Mouse (Mus musculus): ENCODE results near the gene AI467606. TPM values are rescaled to one million over a fixed set of nuclear protein-coding genes. Genes with fewer than 3 reads are reported as not detected.

AI467606 gene
- polyA plus RNA-seq, 1 experiment: 2.6 TPM

DNA sequence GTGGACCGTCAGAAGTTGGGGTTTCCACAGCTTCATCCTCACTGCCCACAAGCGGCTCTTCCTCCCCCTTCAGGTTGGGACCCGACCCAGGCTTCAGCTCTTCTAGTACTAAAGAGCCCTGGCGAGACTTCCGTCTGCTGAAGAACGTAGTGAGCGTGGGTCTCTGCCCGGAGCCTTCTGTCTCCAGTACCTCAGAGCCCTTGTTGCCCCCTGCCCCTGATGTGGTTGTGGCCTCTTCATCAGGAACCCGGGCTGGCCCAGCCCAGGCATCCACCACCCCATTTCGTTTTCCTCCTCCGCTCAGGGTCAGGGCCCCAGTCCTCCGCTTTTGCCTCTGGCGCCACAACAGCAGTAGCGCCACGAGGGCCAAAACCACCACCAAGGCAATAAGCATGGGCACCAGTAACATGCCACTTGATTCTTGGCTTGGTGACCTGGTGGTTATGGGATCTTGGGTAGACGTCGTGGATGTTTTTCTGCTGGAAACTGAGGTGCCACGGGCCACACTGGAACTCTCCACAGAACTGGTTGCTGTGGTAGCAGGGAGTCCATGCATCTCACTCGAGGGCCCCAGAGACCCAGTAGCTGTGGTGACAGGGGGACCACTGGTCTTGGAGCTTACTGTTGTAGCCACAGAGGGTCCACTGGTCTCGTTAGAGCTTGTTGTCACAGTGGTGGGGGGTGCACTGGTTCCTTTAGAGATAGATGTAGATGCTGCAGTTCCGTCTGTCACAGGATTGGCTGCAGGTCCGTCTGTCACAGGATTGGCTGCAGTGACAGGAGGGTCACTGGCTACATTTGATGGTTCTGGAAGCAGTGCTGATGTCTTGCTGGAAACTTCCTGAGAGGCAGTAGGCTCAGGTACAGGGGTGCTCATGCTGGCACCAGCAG, 45.3 kb downstream of the AI467606 start:
- no peaks in the 10 kb centered on the region for H3K4me1 ChIP-seq (ENCODE audit: control insufficient read depth, insufficient read depth, low read length)
- TF ChIP-seq CTCF (IDR thresholded peaks at IDR 0.05; ENCODE audit: extremely low read depth, insufficient read depth, low read length) (no peak), POLR2A (IDR thresholded peaks at IDR 0.05; ENCODE audit: extremely low read depth, insufficient read depth, low read length) (no peak)
- H3K27ac ChIP-seq (ENCODE audit: insufficient read depth, low read length): no peak overlapping the region
- no peak overlapping the region for H3K4me3 ChIP-seq (ENCODE audit: insufficient read depth, low read length)

DNA sequence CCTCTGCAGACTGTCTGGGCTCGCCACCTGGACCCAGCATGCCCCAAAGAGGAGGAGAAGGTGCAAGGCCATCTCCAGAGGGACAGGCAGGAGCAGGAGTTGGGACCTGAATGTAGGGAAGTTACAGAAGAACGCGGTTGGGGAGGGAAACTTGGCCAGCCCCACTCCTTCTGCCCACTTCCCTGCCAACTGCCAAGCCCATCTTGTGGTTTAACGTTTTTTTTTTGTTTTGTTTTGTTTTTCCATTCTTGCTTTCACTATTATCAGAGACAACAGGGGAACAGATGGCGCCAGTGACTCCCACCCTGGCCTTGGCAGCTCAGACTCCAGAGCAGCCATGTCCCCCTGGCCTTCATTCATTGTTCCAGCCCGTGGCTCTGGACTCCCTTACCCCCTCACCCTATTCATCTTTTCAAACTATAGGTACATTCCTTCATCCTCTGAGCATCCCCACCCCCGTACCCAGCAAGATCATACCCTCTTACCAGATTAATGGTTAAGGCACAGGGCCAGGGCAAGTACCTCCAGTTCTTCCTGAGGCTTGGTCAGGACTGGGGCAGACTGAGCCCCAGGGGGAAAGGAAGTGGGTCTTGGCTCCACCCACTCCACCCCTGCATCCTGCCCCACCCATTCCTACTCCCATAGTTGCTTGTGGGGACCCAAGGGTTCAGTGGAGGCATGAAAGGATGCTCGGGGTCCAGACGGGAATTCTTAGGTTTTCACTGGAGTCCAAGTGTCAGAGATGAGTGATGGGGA, 46.3 kb downstream of the AI467606 start, which contains the start of gene Spn:
Gene Spn (minus strand): TSS at position 562 of the 756 bp plus-strand sequence.
- no peak within 1 kb of the TSS for H3K4me3 ChIP-seq (ENCODE audit: insufficient read depth, low read length)
- no peaks in the 10 kb centered on the region for H3K4me1 ChIP-seq (ENCODE audit: control insufficient read depth, insufficient read depth, low read length)
- H3K27ac ChIP-seq (ENCODE audit: insufficient read depth, low read length): no peak within 1 kb of the TSS
- no peak for TF ChIP-seq POLR2A (IDR thresholded peaks at IDR 0.05; ENCODE audit: extremely low read depth, insufficient read depth, low read length)
- no peak for TF ChIP-seq CTCF (IDR thresholded peaks at IDR 0.05; ENCODE audit: extremely low read depth, insufficient read depth, low read length)

DNA sequence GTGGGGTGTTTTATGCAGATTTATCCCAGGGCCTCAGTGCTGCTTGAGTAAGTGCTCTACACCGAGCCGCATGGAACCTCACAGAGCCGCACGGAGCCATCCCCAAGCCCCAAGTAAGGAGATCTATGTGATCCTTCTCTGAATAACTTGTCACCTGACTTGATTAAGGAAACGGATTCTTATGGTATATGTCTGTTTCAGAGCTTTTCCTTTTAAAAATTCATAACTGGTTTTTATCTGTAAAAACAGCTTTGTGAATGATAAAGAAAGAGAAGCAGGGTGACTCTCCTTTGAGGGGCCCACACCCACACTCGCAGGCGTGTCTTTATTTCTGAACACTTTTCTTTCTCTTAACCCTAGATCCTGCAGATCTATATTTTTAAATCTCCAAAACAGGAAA, 47.9 kb downstream of the AI467606 start:
- no peaks in the 10 kb centered on the region for H3K4me1 ChIP-seq (ENCODE audit: control insufficient read depth, insufficient read depth, low read length)
- H3K4me3 ChIP-seq (ENCODE audit: insufficient read depth, low read length): no peak overlapping the region
- TF ChIP-seq POLR2A (IDR thresholded peaks at IDR 0.05; ENCODE audit: extremely low read depth, insufficient read depth, low read length): no peak
- H3K27ac ChIP-seq (ENCODE audit: insufficient read depth, low read length): no peak overlapping the region

DNA sequence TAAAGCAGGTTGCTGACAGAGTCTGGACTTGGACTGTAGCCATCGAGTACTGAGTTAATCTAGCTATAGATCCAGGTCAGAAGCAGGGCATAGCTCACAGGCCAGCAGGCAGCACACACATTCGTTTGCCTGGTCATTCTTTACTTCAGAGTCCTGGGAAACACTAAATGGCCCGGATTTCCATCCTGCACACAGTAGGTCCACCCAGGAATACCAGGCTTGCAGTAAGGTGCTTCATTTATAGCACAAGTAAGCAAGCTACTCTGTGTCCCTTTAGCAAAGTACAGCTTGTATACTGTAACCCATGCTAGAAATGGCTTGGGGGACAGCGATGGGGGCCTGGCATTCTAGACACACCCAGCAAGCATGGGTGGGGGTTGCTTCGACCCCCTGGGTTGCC, 48.4 kb downstream of the AI467606 start:
- Histone ChIP-seq H3K27ac (ENCODE audit: insufficient read depth, low read length) (no peak overlapping the region), H3K4me3 (ENCODE audit: insufficient read depth, low read length) (no peak overlapping the region), H3K4me1 (ENCODE audit: control insufficient read depth, insufficient read depth, low read length) (no peaks in the 10 kb centered on the region)
- no peak for TF ChIP-seq CTCF (IDR thresholded peaks at IDR 0.05; ENCODE audit: extremely low read depth, insufficient read depth, low read length)
- TF ChIP-seq POLR2A (IDR thresholded peaks at IDR 0.05; ENCODE audit: extremely low read depth, insufficient read depth, low read length): no peak

DNA sequence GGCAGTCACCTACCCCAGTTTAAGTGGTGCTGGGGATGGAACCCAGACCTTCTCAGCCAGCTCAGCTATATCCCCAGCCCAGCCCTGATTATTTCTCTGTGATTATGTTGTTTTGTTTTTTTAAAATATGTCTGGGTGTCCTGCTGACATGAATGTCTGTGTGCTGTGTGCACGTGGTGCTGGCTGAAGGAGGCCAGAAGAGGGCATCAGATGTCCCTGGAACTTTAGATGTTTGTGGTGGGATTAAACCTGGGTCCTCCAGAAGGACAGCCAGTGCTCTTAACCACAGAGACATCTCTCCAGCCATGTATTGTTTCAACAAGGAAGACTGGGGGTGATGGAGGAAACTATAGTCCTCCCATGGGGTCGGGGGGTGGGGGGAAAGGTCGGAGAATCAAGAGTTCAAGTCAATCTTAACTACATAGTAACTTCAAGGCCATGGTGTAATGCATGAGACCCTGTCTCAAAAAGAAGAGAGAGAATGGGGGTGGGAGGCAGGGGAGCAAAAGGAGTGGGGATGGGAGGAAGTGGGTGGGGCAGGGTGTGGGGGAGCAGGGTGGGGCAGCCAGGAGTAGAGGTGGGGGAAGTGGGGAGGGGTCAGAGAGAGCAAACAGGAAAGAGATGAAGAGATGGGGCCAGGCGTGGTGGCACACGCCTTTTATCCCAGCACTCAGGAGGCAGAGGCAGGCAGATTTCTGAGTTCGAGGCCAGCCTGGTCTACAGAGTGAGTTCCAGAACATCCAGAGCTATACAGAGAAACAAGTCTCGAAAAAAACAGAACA, 49.7 kb downstream of the AI467606 start:
- no peak for TF ChIP-seq CTCF (IDR thresholded peaks at IDR 0.05; ENCODE audit: extremely low read depth, insufficient read depth, low read length)
- TF ChIP-seq POLR2A (IDR thresholded peaks at IDR 0.05; ENCODE audit: extremely low read depth, insufficient read depth, low read length): no peak
- H3K4me1 ChIP-seq (ENCODE audit: control insufficient read depth, insufficient read depth, low read length): no peaks in the 10 kb centered on the region
- H3K27ac ChIP-seq (ENCODE audit: insufficient read depth, low read length): no peak overlapping the region
- H3K4me3 ChIP-seq (ENCODE audit: insufficient read depth, low read length): no peak overlapping the region

DNA sequence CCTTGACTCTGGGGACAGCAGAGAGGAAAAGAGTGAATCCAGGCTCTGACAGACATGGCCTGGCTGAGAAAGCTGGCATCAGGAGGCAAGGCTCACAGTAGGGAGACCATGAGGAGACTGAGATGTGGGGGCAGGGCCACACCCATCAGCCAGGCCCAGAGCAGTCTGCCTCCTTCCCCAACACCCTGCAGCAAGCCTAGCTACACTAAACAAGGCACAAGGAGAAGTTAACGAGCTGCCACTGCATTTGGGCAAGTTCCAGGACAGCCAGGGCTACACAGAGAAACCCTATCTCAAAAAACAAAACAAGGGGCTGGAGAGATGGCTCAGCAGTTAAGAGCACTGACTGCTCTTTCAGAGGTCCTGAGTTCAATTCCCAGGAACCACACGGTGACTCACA, 51.1 kb downstream of the AI467606 start:
- no peaks in the 10 kb centered on the region for H3K4me1 ChIP-seq (ENCODE audit: control insufficient read depth, insufficient read depth, low read length)
- no peak overlapping the region for H3K27ac ChIP-seq (ENCODE audit: insufficient read depth, low read length)
- TF ChIP-seq CTCF (IDR thresholded peaks at IDR 0.05; ENCODE audit: extremely low read depth, insufficient read depth, low read length): no peak
- no peak for TF ChIP-seq POLR2A (IDR thresholded peaks at IDR 0.05; ENCODE audit: extremely low read depth, insufficient read depth, low read length)
- no peak overlapping the region for H3K4me3 ChIP-seq (ENCODE audit: insufficient read depth, low read length)

DNA sequence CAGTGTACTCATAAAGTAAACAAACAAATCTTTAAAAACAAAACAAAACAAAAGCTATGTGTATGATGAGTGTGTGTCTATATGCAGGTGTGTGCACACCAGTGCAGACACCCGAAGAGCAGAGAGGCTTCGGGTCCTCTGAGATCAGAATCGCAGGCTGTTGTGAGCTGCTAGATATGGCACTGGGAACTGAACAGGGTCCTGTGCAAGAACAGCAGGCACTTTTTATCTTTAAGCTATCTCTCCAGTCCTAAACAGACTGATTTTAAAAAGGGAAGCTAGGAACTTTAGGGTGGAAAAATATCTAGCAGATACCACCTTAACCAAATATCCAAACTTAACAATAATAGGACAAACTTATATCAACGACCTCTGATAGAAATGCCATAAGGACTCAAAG, 51.5 kb downstream of the AI467606 start:
- Histone ChIP-seq H3K4me1 (ENCODE audit: control insufficient read depth, insufficient read depth, low read length) (no peaks in the 10 kb centered on the region), H3K27ac (ENCODE audit: insufficient read depth, low read length) (no peak overlapping the region), H3K4me3 (ENCODE audit: insufficient read depth, low read length) (no peak overlapping the region)
- no peak for TF ChIP-seq POLR2A (IDR thresholded peaks at IDR 0.05; ENCODE audit: extremely low read depth, insufficient read depth, low read length)
- TF ChIP-seq CTCF (IDR thresholded peaks at IDR 0.05; ENCODE audit: extremely low read depth, insufficient read depth, low read length): no peak

Other genes with a start within 250 kb of the AI467606 start
- gene Doc2a, start 243.9 kb upstream of the AI467606 start, polyA plus RNA-seq (2012; rRNA removed): 45.9 and 52.6 TPM in 2 replicates
- gene Hirip3, start 229.4 kb upstream of the AI467606 start, polyA plus RNA-seq (2012; rRNA removed): 58.5 and 69.2 TPM in 2 replicates
- gene Ino80e, start 229.0 kb upstream of the AI467606 start, polyA plus RNA-seq (2012; rRNA removed): 55.6 and 59.3 TPM in 2 replicates
- gene Taok2, start 206.7 kb upstream of the AI467606 start, polyA plus RNA-seq (2012; rRNA removed): 103 and 104 TPM in 2 replicates
- gene Tmem219, start 168.4 kb upstream of the AI467606 start, polyA plus RNA-seq (2012; rRNA removed): 31.9 and 35.9 TPM in 2 replicates
- gene Kctd13, start 162.5 kb upstream of the AI467606 start, polyA plus RNA-seq (2012; rRNA removed): 188 and 198 TPM in 2 replicates
- 55.7 and 63.8 TPM in 2 replicates for gene Asphd1, start 141.8 kb upstream of the AI467606 start, polyA plus RNA-seq (2012; rRNA removed)
- gene Sez6l2, start 140.8 kb upstream of the AI467606 start, polyA plus RNA-seq (2012; rRNA removed): 236 and 261 TPM in 2 replicates
- 252 and 253 TPM in 2 replicates for gene Cdipt, start 115.4 kb upstream of the AI467606 start, polyA plus RNA-seq (2012; rRNA removed)
- 1.1 and 2.0 TPM in 2 replicates for gene Cdiptos, start 115.3 kb upstream of the AI467606 start, polyA plus RNA-seq (2012; rRNA removed)
- gene Mvp, start 76.7 kb upstream of the AI467606 start, polyA plus RNA-seq (2012; rRNA removed): 8.0 and 8.2 TPM in 2 replicates
- 1.8 and 2.2 TPM in 2 replicates for gene Pagr1b, start 74.9 kb upstream of the AI467606 start, polyA plus RNA-seq (2012; rRNA removed)
- gene Pagr1a, start 74.0 kb upstream of the AI467606 start, polyA plus RNA-seq (2012; rRNA removed): 41.1 and 50.4 TPM in 2 replicates
- 97.1 and 109 TPM in 2 replicates for gene Gm42742, start 70.3 kb upstream of the AI467606 start, polyA plus RNA-seq (2012; rRNA removed)
- gene Prrt2, start 70.1 kb upstream of the AI467606 start, polyA plus RNA-seq (2012; rRNA removed): 371 and 405 TPM in 2 replicates
- 157 and 173 TPM in 2 replicates for gene Maz, start 64.3 kb upstream of the AI467606 start, polyA plus RNA-seq (2012; rRNA removed)
- 8.6 and 10.1 TPM in 2 replicates for gene Kif22, start 48.9 kb upstream of the AI467606 start, polyA plus RNA-seq (2012; rRNA removed)
- 0.31 TPM in 1 of 2 replicates, not detected in the other for gene Zg16, start 4.0 kb upstream of the AI467606 start, polyA plus RNA-seq (2012; rRNA removed)
- gene Qprt, start 30.9 kb downstream of the AI467606 start, polyA plus RNA-seq (2012; rRNA removed): 0.74 and 0.77 TPM in 2 replicates
- gene Spn, start 46.5 kb downstream of the AI467606 start, polyA plus RNA-seq (2012; rRNA removed): 0.15 and 0.19 TPM in 2 replicates
- 85.0 and 99.3 TPM in 2 replicates for gene Cd2bp2, start 104.7 kb downstream of the AI467606 start, polyA plus RNA-seq (2012; rRNA removed)
- gene Tbc1d10b, start 117.1 kb downstream of the AI467606 start, polyA plus RNA-seq (2012; rRNA removed): 70.4 and 76.0 TPM in 2 replicates
- 2.0 and 2.2 TPM in 2 replicates for gene Mylpf, start 117.5 kb downstream of the AI467606 start, polyA plus RNA-seq (2012; rRNA removed)
- 13.5 and 15.5 TPM in 2 replicates for gene Zfp553, start 141.7 kb downstream of the AI467606 start, polyA plus RNA-seq (2012; rRNA removed)
- 9.2 and 10.4 TPM in 2 replicates for gene Sept1, start 141.8 kb downstream of the AI467606 start, polyA plus RNA-seq (2012; rRNA removed)
- 109 and 110 TPM in 2 replicates for gene Zfp771, start 152.9 kb downstream of the AI467606 start, polyA plus RNA-seq (2012; rRNA removed)
- 33.0 and 37.4 TPM in 2 replicates for gene Dctpp1, start 169.3 kb downstream of the AI467606 start, polyA plus RNA-seq (2012; rRNA removed)
- gene Sephs2, start 182.7 kb downstream of the AI467606 start, polyA plus RNA-seq (2012; rRNA removed): 26.2 and 27.5 TPM in 2 replicates
- gene Itgal, start 204.9 kb downstream of the AI467606 start, polyA plus RNA-seq (2012; rRNA removed): 1.1 and 1.3 TPM in 2 replicates

Measured in cortical plate, adult 2 months (tissue).